Mouse (Mus musculus) adrenal gland, postnatal 10 days (tissue): ENCODE measurements around the gene Polr1e. TPM values are rescaled to one million over a fixed set of nuclear protein-coding genes. Genes with fewer than 3 reads are reported as not detected.
"Not testable (repeated sequence)": the region's sequence is repeated elsewhere in the genome, so short reads cannot be mapped to it uniquely, and the experiment has no call there.

ENCODE experiments used
- DNase-seq: peaks from one replicate; pipeline ENCODE4 v3.0.0; 2021; ENCODE audit warnings: mixed read lengths
- long read RNA-seq, 2 experiments: library from polyadenylated mRNA; stranded (forward); transcript quantifications; one replicate each; pipeline ENCODE4 v2.0.0; 2021
- total RNA-seq, 2 experiments: library from RNA; stranded (reverse); gene quantifications; 2 replicates each; pipeline ENCODE4 v1.2.3; 2021

Polr1e gene
- total RNA-seq: 10 to 100 TPM; 14.6 to 16.1 TPM
- long read RNA-seq, experiment 1, transcript Polr1e-204 (12 exons, 2,986 nt): major isoform, 16 of 16 reads
- long read RNA-seq, experiment 1, partial matches to known transcripts: 0 of 16 reads
- long read RNA-seq, experiment 1, other reads (novel, unspliced or antisense): 0 of 16 reads
- long read RNA-seq, experiment 2, transcript Polr1e-204 (12 exons, 2,986 nt): major isoform, 11 of 11 reads
- long read RNA-seq, experiment 2, partial matches to known transcripts: 0 of 11 reads
- long read RNA-seq, experiment 2, other reads (novel, unspliced or antisense): 0 of 11 reads

GRCm38 (mm10) chr4:45018452-45018980 lies at the start of gene Polr1e:
Gene Polr1e (plus strand): TSS chr4:45018583.
- DNase-seq: peak; percentile 95

GRCm38 (mm10) chr4:44970056-44970455 lies 48.3 kb upstream of the Polr1e start:
- DNase-seq: no peak

- DNase-seq: peak; percentile 73
Observed at GRCm38 (mm10) chr4:44970612-44971110, 47.7 kb upstream of the Polr1e start.

- peak; percentile 94 for DNase-seq
Observed at GRCm38 (mm10) chr4:44973450-44973849, 44.9 kb upstream of the Polr1e start.

GRCm38 (mm10) chr4:44973871-44974270 lies 44.5 kb upstream of the Polr1e start:
- DNase-seq: no peak

- no peak for DNase-seq
Observed at GRCm38 (mm10) chr4:44974331-44974730, 44.1 kb upstream of the Polr1e start.

- no peak for DNase-seq
Observed at GRCm38 (mm10) chr4:44976026-44976615, 42.3 kb upstream of the Polr1e start.

- DNase-seq: no peak
Observed at GRCm38 (mm10) chr4:44976921-44977710, 41.3 kb upstream of the Polr1e start.

GRCm38 (mm10) chr4:44978175-44978574 lies 40.2 kb upstream of the Polr1e start:
- DNase-seq: no peak

- peak; percentile 79 for DNase-seq
Observed at GRCm38 (mm10) chr4:44979794-44980338, 38.5 kb upstream of the Polr1e start.

- peak; percentile 97 for DNase-seq
Observed at GRCm38 (mm10) chr4:44981280-44981973, 37.0 kb upstream of the Polr1e start, which contains the start of gene Grhpr. Gene Grhpr (plus strand): TSS chr4:44981395.

- no peak for DNase-seq
Observed at GRCm38 (mm10) chr4:44981974-44982287, 36.5 kb upstream of the Polr1e start.

- DNase-seq: no peak
Observed at GRCm38 (mm10) chr4:44982440-44983130, 35.8 kb upstream of the Polr1e start.

GRCm38 (mm10) chr4:44983131-44983740 lies 35.1 kb upstream of the Polr1e start:
- DNase-seq: peak; percentile 71

GRCm38 (mm10) chr4:44990560-44990959 lies 27.8 kb upstream of the Polr1e start:
- no peak for DNase-seq

GRCm38 (mm10) chr4:44992330-44992729 lies 26.1 kb upstream of the Polr1e start:
- not testable (repeated sequence) for DNase-seq

- DNase-seq: not testable (repeated sequence)
Observed at GRCm38 (mm10) chr4:44993179-44993578, 25.2 kb upstream of the Polr1e start.

GRCm38 (mm10) chr4:44993847-44994246 lies 24.5 kb upstream of the Polr1e start:
- DNase-seq: no peak

- no peak for DNase-seq
Observed at GRCm38 (mm10) chr4:44994776-44995175, 23.6 kb upstream of the Polr1e start.

GRCm38 (mm10) chr4:44998071-44998470 lies 20.3 kb upstream of the Polr1e start:
- DNase-seq: no peak

GRCm38 (mm10) chr4:45000001-45000400 lies 18.4 kb upstream of the Polr1e start:
- no peak for DNase-seq
